Mouse (Mus musculus): ENCODE results near the gene Daam2.

DNA sequence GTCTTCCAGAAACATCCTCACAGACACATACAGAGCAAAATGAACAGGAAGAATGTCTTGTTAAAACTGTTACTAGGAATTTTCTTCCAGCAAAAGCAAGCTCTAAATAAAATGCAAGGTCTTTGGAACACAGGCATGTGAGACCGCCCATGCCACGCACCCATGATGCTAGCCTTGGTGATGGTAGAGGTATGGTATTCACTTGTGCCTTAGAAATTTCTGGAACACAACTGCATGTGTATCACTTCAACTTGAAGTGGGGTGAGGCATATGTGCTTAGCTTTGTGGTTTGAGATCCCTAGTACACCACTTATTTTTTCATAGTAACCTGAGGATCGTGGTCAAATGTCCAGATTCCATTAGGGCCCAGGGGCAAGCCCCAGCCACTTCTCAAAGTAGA, 13.2 kb upstream of the Daam2 start:
- TF ChIP-seq POLR2A (IDR thresholded peaks at IDR 0.05; ENCODE audit: insufficient read length, low read depth) (no peak), MYOD1 (IDR thresholded peaks at IDR 0.05; ENCODE audit: control insufficient read depth in 1 of 3, insufficient read length in 2 of 3, low read depth in 2 of 3) (no peak), USF1 (IDR thresholded peaks at IDR 0.05; ENCODE audit: low read depth) (no peak), POLR2AphosphoS2 (IDR thresholded peaks at IDR 0.05; ENCODE audit: insufficient read length, low read depth) (no peak), TCF12 (IDR thresholded peaks at IDR 0.05; ENCODE audit: insufficient read depth, poor library complexity, severe bottlenecking) (no peak), MAX (IDR thresholded peaks at IDR 0.05; ENCODE audit: low read depth) (no peak), MYOG (IDR thresholded peaks at IDR 0.05; ENCODE audit: control insufficient read depth in 1 of 3, insufficient read depth in 1 of 3, insufficient read length in 2 of 3, low read depth in 2 of 3) (no peak), TCF3 (IDR thresholded peaks at IDR 0.05; ENCODE audit: insufficient read length, low read depth) (no peak), CEBPB (IDR thresholded peaks at IDR 0.05; ENCODE audit: insufficient read depth, poor library complexity, severe bottlenecking) (no peak)
